8 mouse cellular contexts compared by ENCODE assay signal in the genomic region with DNA sequence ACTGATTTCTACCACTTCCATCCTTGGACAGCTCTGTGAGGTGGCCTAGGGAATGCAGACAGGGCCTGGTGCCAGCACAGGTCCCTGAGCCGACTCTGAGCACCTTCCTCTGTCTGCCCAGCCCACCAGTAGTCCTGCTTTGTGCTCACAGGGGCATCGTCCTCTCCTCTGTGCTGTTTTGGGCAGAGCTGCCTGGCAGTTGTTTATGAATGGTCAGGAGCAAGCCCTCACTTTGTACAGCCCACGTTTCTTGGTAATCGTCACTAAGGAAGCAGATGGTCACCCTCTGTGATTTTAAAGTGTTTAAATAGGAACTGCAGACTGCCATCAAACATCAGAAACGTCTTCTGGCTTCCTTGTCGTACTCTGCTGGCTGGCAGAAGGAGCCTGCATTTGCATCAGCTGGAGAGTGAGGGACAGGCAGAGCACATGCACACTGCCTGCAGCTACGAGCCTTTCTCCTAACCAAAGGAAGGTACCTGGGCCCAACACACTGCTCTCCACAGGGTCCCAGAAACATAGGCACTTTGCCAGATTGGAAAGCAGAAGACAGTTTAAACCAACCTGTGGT.
DNase-seq lines count a peak whose midpoint lies in the region; ATAC-seq and TF ChIP-seq lines count a peak whose summit lies in the region.

No protein-coding gene starts in this region.

- no peak for DNase-seq in kidney, postnatal 0 days (ENCODE audit: low spot score)
- no peak for DNase-seq in kidney, postnatal 14 days
- no peak for DNase-seq in embryonic facial prominence, embryonic 11.5 days (ENCODE audit: low spot score)
- peak; percentile 62 for DNase-seq in hindbrain, postnatal 0 days (ENCODE audit: low spot score)
- peak; percentile 54 for DNase-seq in midbrain, postnatal 0 days (ENCODE audit: low spot score)
- no peak for DNase-seq in urinary bladder, postnatal 36 days (ENCODE audit: low spot score in 2 of 2)
- no peak for DNase-seq in thymus, adult 18-20 months
- DNase-seq in adipocyte (ENCODE audit: low spot score): no peak

- TF ChIP-seq CTCF in kidney, postnatal 0 days (IDR thresholded peaks at IDR 0.05; ENCODE audit: low read depth): no peak
- no peak for TF ChIP-seq CTCF in hindbrain, postnatal 0 days (IDR thresholded peaks at IDR 0.05; ENCODE audit: low read depth)
- TF ChIP-seq CTCF in midbrain, postnatal 0 days (IDR thresholded peaks at IDR 0.05): no peak

- peaks cover 20% of the 10 kb centered on the region for H3K4me1 ChIP-seq in kidney, postnatal 0 days (replicated peaks; ENCODE audit: insufficient read depth, low read length)
- H3K4me1 ChIP-seq in embryonic facial prominence, embryonic 11.5 days (ENCODE audit: control insufficient read depth, insufficient read depth, low read length): peaks cover 11% of the 10 kb centered on the region
- peaks cover 37% of the 10 kb centered on the region for H3K4me1 ChIP-seq in hindbrain, postnatal 0 days (ENCODE audit: insufficient read depth, low read length)
- peaks cover 33% of the 10 kb centered on the region; the same call in 1 of the 2 replicates for H3K4me1 ChIP-seq in midbrain, postnatal 0 days (ENCODE audit: insufficient read depth, low read length)

- H3K9ac ChIP-seq in kidney, postnatal 0 days (ENCODE audit: low read depth, low read length): no peak overlapping the region
- H3K9ac ChIP-seq in embryonic facial prominence, embryonic 11.5 days (replicated peaks; ENCODE audit: low read length): peak overlapping the region; percentile 54
- peak overlapping the region; percentile 39 for H3K9ac ChIP-seq in hindbrain, postnatal 0 days (replicated peaks; ENCODE audit: low read length)
- H3K9ac ChIP-seq in midbrain, postnatal 0 days (replicated peaks; ENCODE audit: low read length, poor library complexity, severe bottlenecking): peak overlapping the region; percentile 33; the same call in 1 of the 2 replicates

- 23% methylated on average over 7 of the region's 7 CpGs for WGBS in kidney, postnatal 0 days
- 45% methylated on average over 7 of the region's 7 CpGs for WGBS in embryonic facial prominence, embryonic 11.5 days
- 6% methylated on average over 7 of the region's 7 CpGs for WGBS in hindbrain, postnatal 0 days
- 9% methylated on average over 7 of the region's 7 CpGs for WGBS in midbrain, postnatal 0 days

- peak overlapping the region; percentile 74 for H3K27ac ChIP-seq in kidney, postnatal 0 days
- peak overlapping the region; percentile 78 for H3K27ac ChIP-seq in embryonic facial prominence, embryonic 11.5 days (replicated peaks; ENCODE audit: low read depth, low read length)
- peak overlapping the region; percentile 91 for H3K27ac ChIP-seq in hindbrain, postnatal 0 days
- H3K27ac ChIP-seq in midbrain, postnatal 0 days (ENCODE audit: low read depth, low read length): peak overlapping the region; percentile 92

- no peak overlapping the region for H3K4me3 ChIP-seq in kidney, postnatal 0 days (replicated peaks; ENCODE audit: low read depth, low read length)
- H3K4me3 ChIP-seq in embryonic facial prominence, embryonic 11.5 days (ENCODE audit: low read depth, low read length): no peak overlapping the region
- H3K4me3 ChIP-seq in hindbrain, postnatal 0 days (ENCODE audit: low read length): no peak overlapping the region
- H3K4me3 ChIP-seq in midbrain, postnatal 0 days (ENCODE audit: low read depth, low read length): no peak overlapping the region

- no peak for ATAC-seq in kidney, postnatal 0 days (replicated peaks; ENCODE audit: low FRiP score, low read depth)
- no peak for ATAC-seq in embryonic facial prominence, embryonic 11.5 days (replicated peaks; ENCODE audit: insufficient number of reproducible peaks, low FRiP score, low TSS enrichment, low read depth)
- ATAC-seq in hindbrain, postnatal 0 days: peak; percentile 44
- peak; percentile 24; the same call in 1 of the 2 replicates for ATAC-seq in midbrain, postnatal 0 days (ENCODE audit: low FRiP score)

- no peak overlapping the region for H3K4me2 ChIP-seq in kidney, postnatal 0 days (ENCODE audit: low read length)
- H3K4me2 ChIP-seq in embryonic facial prominence, embryonic 11.5 days (ENCODE audit: low read depth, low read length): no peak overlapping the region
- no peak overlapping the region for H3K4me2 ChIP-seq in hindbrain, postnatal 0 days (ENCODE audit: low read depth, low read length)
- H3K4me2 ChIP-seq in midbrain, postnatal 0 days (ENCODE audit: low read depth, low read length, poor library complexity, severe bottlenecking): no peak overlapping the region

- H3K36me3 ChIP-seq in kidney, postnatal 0 days (ENCODE audit: insufficient read depth, low read length): no peaks in the 10 kb centered on the region; the same call in 1 of the 2 replicates
- no peaks in the 10 kb centered on the region for H3K36me3 ChIP-seq in embryonic facial prominence, embryonic 11.5 days (replicated peaks; ENCODE audit: control insufficient read depth, insufficient read depth, low read depth, low read length)
- 0 out of 2 replicates have a peak, but pooled peaks cover 4% of the 10 kb centered on the region for H3K36me3 ChIP-seq in hindbrain, postnatal 0 days (ENCODE audit: insufficient read depth, low read length)
- H3K36me3 ChIP-seq in midbrain, postnatal 0 days (ENCODE audit: insufficient read depth, low read length): peaks cover 1% of the 10 kb centered on the region; the same call in 1 of the 2 replicates

- no peaks in the 10 kb centered on the region for H3K27me3 ChIP-seq in kidney, postnatal 0 days (ENCODE audit: insufficient read depth, low read length)
- H3K27me3 ChIP-seq in embryonic facial prominence, embryonic 11.5 days (ENCODE audit: control insufficient read depth, insufficient read depth, low read length): no peaks in the 10 kb centered on the region
- no peaks in the 10 kb centered on the region for H3K27me3 ChIP-seq in hindbrain, postnatal 0 days (ENCODE audit: insufficient read depth, low read length)
- H3K27me3 ChIP-seq in midbrain, postnatal 0 days (ENCODE audit: insufficient read depth, low read length): no peaks in the 10 kb centered on the region

- no peaks in the 10 kb centered on the region for H3K9me3 ChIP-seq in kidney, postnatal 0 days (replicated peaks; ENCODE audit: low read length)
- no peaks in the 10 kb centered on the region for H3K9me3 ChIP-seq in embryonic facial prominence, embryonic 11.5 days (replicated peaks; ENCODE audit: control insufficient read depth, low read length)
- no peaks in the 10 kb centered on the region for H3K9me3 ChIP-seq in hindbrain, postnatal 0 days (ENCODE audit: low read length)
- H3K9me3 ChIP-seq in midbrain, postnatal 0 days (ENCODE audit: low read length): no peaks in the 10 kb centered on the region

Comparison
In these comparisons a context has a peak if more than half of its experiments do, and no peak if none do; other contexts are left out.
1. ATAC-seq: peak in hindbrain, postnatal 0 days (single experiment) and midbrain, postnatal 0 days (single experiment); none in kidney, postnatal 0 days (single experiment) and embryonic facial prominence, embryonic 11.5 days (single experiment).
2. DNase-seq: peak in hindbrain, postnatal 0 days (single experiment) and midbrain, postnatal 0 days (single experiment); none in kidney, postnatal 0 days (single experiment), kidney, postnatal 14 days (single experiment), embryonic facial prominence, embryonic 11.5 days (single experiment), urinary bladder, postnatal 36 days (0 of 2), thymus, adult 18-20 months (0 of 2) and adipocyte (single experiment).
3. Peak in every context shown above with its lines, with median percentiles within 50 percentile points of each other: H3K27ac ChIP-seq.